Mouse (Mus musculus): ENCODE measurements at regions not wholly inside any gene's neighbourhood (a gene's known extent, or its start where the extent isn't known, plus 50 kb on each side); places are given as distances from the start of the nearest gene placed in this dataset.

GRCm38 (mm10) chr3:37964083-37964482, 239.8 kb upstream of the Gm5148 start:
- no peak for ATAC-seq

GRCm38 (mm10) chr3:37962811-37963210, 238.5 kb upstream of the Gm5148 start:
- no peak for ATAC-seq

DNA sequence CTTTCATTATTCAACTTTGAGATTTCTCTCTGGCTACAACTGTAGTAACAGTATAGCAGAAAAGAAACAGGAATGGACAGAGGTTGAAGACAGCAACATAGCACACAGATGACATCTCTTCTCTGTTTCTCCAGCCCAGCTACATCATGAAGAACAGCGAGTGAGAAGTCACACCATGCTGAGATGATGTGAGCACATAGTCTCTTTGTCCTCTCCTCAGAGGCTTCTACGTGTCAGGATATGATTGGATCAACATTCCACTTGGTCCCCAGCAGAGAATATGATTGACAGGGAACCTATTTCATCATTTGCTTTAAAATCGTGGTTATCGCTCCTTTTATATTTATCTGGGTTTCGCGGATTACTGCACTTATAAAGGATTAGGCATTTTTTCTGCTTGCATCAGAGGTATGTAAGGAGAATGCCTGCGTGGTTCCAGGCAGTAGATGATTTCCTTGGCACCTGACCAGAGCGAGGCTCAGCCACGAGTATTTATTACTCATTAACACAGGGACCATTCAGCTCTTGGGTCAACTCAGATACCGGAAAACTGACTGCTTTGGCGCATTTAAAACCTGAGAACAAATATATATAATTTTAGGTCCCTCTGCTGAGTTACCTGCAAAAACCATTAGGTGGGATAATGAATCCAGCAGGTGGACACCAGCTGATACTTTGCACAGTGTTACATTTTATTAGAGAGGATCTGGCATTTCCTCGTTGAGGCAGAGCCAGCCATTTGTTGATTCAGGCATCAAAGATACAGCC, 237.9 kb upstream of the Gm5148 start:
- ATAC-seq, result no peak

- no peak for ATAC-seq
Observed at GRCm38 (mm10) chr3:37958361-37958978, 234.2 kb upstream of the Gm5148 start.

DNA sequence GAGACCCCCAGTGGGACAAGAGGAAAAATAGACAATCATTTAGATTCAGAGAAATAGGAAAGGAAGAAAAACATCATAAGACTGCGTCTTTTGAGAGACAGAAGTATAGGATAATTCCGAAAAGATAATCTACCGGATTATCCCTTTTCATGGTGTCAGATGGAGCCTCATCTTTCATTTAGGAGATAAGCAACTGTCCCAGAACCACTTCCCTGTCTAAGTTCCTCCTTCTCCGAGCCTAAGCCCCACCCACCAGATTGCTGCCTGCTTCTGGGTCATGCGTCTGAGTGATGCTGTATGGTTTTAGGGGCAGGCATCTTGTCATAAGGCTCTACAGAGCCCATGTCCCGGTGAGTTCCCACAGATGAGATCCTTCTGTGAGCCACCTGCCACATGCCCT, 232.3 kb upstream of the Gm5148 start:
- ATAC-seq, result no peak

DNA sequence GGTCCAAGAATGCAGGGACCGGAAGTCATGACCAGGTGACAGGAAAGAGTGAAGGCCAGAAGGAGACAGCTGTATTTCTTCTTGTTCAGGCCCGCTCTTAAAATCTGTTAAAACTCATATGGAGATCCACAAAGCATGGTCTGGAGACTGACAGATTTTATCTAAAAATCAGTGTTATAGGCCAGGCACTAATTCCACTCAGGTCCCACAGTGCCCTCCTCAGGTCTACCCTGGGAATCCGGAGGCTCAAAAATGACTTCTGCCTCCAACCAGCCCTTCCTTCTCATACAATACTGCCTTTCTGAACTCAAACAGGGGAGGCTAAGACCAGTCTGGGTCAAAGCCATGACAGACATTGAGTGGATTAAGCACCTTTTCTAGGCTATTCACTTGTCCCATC, 228.6 kb upstream of the Gm5148 start:
- ATAC-seq, result no peak

DNA sequence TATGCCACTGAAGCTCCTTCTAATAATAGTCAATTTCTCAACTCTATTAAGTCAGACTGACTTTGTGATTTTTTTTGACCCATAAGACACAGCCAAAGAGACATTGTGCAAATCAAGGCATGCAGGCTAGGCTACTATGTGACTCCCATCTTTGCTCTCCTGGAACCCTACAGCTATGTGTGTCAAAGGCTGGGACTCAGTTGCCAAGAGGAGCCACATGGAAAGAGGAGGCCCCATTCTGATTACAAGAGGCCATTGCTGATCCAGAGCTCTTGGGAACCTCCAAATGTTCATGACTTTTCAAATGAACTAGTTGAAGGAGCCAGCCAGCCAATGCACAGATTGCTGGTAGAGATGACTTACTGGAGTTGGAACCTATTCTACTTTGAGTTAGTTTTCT, 228.0 kb upstream of the Gm5148 start:
- no peak for ATAC-seq

GRCm38 (mm10) chr3:37943661-37944060, 219.4 kb upstream of the Gm5148 start:
- ATAC-seq, result no peak

DNA sequence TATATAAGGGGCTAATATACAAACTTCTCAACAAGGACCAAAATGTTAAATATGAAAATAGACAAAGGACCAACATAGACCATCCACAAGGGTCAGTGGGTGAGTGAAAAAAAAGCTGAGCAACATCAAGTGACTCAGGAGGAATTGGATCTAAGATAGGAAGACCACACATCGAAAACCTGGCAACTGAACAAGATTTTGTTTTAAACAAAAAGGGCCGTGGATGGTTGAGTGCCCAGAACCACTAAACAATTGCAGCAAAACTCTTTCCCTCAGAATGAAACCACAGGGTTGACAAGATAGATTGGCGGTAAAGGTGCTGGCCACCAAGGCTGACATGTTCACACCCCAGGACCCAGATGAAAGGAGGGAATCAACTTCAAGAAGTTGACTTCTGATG, 215.7 kb upstream of the Gm5148 start:
- ATAC-seq, result no peak

DNA sequence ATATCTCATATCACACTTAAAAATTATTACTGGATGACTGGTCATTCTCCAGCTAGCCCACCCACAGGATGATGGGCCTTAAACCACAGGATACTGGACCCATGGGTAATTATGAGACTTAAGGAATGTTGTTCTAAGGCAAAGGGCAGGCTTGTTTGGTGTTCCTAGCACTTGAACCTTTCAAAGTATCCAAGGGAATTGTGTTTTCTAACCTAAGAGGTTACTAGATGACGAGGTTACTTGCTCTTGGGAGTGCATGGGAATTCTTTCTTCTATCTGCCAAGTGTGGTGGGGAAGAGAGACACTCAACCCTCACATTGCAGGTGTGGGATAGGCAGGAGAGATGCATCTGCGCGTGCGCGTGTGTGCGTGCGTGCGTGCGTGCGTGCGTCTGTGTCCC, 214.6 kb upstream of the Gm5148 start:
- ATAC-seq, result no peak

DNA sequence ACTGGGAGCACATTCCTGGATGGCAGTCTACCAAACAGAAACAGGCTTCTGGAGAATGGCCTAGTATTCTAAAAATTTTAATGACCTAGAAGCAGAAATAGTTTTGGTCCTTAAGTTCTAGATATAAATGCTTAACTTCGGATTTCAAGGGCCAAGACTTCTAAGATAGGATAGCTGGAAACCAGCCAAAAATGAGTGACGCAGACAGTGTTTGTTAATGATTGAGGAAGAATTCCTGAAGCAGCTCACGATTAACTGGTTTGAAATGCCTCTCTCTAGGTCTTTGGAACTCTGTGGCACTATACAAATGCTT, 213.9 kb upstream of the Gm5148 start:
- no peak for ATAC-seq

GRCm38 (mm10) chr3:37937381-37938283, 213.3 kb upstream of the Gm5148 start:
- no peak for ATAC-seq

DNA sequence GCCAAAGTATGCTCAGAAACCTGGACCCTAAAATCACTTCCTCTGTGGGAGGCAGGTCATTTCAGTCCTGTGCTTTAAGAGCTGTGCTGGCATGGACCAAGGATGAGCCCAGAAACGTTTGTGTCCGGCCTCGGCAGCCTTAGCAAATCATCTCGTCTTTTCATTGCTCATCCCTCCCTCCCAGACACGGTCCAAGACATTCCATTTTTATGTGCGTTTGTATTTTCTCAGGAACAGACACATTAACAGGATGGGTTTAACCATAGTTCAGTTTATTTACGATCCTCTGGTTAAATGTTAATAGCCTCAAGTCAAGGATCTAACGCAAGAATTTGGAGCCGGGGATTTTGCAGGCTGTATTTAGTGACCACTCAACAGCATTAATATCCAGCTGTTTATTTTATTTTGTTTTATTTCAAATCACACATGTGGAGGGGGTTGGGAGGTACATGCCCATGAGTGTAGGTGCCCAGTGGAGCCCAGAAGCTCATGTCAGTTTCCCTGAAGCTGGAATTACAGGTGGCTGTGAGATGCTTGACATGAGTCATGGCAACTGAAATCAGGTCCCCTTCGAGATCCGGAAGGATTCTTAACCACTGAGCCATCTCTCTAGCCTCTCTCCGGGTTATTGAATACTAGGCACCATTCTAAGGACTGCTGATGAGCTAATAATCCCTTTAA, 212.1 kb upstream of the Gm5148 start:
- no peak for ATAC-seq

DNA sequence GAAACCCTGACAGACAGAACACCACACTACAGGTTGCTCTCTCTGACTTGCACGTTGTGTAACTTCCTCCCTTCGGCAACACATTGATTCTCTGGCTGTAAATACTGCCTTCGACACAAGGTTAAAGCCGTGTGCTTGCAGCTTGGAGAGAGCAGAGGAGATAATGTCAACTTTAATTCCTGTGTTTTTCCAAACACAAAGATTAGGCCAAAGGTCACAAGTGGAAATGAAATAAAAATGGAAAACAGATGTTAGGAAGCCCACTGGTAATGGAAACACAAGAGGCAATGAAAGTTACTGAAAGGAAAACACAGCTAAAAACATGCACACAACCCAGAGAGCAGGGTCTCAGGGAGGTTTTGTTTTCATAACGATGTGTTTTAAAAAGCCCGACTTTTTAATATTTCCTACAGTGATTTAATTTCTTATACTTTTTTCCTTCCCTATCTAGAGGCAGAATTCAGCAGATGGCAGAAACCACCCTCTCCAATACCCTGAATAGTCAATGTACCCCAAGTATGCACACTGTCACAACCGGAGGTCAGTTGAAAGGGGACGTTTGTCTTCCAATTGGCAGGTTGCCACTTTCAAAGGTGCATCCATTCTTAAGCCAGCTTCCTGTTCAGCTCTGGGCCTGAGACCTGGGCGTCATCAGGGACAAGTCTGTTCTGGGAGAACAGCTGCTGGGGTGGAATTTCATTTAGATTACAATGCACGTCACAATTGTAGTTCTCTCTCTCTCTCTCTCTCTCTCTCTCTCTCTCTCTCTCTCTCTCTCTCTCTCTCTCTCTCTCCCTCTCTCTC, 210.8 kb upstream of the Gm5148 start:
- ATAC-seq, result no peak

DNA sequence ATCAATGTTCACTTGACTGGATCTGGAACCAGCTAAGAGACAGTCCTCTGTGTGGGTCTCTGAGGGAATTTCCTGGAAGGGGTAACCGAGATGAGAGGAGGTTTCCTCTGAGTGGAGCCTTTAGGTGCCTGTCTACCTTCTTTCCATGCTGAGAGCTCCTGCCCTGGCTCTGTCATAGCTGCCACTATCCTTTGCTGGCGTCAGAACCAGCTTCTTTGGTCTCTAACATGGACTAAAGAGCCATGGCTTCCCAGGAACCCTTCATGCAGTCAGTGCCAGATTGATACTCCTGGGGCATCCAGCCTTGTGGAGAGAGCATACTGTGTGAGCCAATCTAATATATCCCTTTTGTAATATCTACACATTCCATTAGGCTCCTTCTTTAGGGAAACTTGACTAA, 209.9 kb upstream of the Gm5148 start:
- no peak for ATAC-seq

GRCm38 (mm10) chr3:37928731-37929130, 204.4 kb upstream of the Gm5148 start:
- ATAC-seq, result no peak

GRCm38 (mm10) chr3:37919450-37920156, 195.3 kb upstream of the Gm5148 start:
- ATAC-seq, result no peak

- peak; percentile 66 for ATAC-seq
Observed at GRCm38 (mm10) chr3:37916786-37917479, 192.6 kb upstream of the Gm5148 start.

DNA sequence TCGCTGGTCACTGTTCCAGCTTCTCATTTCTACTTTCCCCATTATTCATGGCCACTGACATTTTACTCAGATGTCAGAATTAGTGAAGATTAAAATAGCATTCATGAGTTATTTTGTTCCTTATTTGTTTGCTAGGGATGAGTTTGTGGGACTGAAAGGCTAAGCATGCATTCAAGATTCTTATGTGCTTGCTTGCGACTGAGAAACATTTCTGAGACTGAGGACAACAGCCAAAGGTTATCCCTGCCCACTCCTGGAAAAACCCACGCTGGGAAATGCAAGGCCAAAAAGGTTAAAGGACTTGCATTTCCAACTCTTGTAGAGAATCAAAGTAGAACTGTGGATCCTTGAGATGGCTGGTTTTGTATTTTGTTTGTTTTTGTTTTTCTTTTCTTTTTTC, 192.0 kb upstream of the Gm5148 start:
- no peak for ATAC-seq

- no peak for ATAC-seq
Observed at GRCm38 (mm10) chr3:37915673-37916072, 191.4 kb upstream of the Gm5148 start.

GRCm38 (mm10) chr3:37914136-37914535, 189.8 kb upstream of the Gm5148 start:
- no peak for ATAC-seq

All from activated CD4-positive, CD25-positive, alpha-beta regulatory T cell, adult 4 months (primary cell).